Mouse (Mus musculus): ENCODE results near the gene Gm20388. TPM values are rescaled to one million over a fixed set of nuclear protein-coding genes. Genes with fewer than 3 reads are reported as not detected.

Gm20388 gene
- total and polyA plus RNA-seq, 2 experiments from 2014 or later: 17.3 TPM; not detected in 1

DNA sequence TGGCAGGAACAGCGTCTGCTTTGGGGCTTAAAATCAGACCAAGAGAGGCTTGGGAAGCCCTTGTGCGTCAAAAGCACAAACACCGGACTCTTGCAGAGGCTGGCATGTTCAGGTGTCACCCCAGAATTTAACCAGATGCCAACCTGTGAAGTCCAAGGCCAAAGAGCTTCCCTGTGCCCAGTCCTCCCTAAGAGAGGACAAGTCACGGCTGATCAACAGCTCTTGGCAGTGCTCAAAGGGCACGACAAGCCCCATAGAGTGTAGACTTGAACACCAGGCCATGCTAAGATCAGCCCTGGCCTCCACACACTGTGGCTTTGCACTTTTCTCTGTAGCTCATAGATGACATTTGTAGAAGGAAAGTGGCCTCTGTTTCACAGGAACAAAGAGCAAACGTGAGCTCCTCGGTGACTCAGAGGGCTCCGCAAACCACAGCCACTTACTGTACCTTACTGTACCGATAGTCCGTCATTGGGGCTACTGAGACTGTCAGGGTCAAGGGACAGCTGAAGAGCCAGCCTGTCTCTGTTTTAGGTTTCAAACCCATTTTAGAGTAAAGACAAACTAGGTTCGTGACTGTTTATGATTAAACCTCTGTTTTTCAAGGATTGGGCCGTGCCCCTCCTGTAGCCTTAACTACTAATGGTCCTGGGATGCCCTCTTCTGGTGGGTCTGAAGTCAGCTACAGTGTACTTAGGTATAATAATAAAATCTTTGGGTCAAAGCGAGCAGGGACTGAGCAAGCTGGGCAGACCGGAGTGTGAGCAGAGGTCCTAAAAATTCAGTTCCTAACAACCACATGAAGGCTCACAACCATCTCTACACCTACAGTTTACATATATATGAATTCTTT lies 2022.3 kb downstream of the Gm20388 start:
- 82% methylated on average over 14 of the region's 14 CpGs for WGBS
- H3K4me2 ChIP-seq (ENCODE audit: low read depth, low read length): no peak overlapping the region
- no peak for TF ChIP-seq CTCF (IDR thresholded peaks at IDR 0.05; ENCODE audit: low read depth)
- TF ChIP-seq EP300 (IDR thresholded peaks at IDR 0.05; ENCODE audit: low read depth): no peak
- no peak overlapping the region for H3K27ac ChIP-seq (ENCODE audit: low read depth)
- ATAC-seq (ENCODE audit: insufficient read depth, low read depth) (no peak), DNase-seq (ENCODE audit: low spot score) (no peak)
- no peak overlapping the region for H3K4me3 ChIP-seq (ENCODE audit: low read depth, low read length)
- no peaks in the 10 kb centered on the region for H3K36me3 ChIP-seq (replicated peaks; ENCODE audit: control insufficient read depth, insufficient read depth, low read length)
- no peaks in the 10 kb centered on the region for H3K4me1 ChIP-seq (ENCODE audit: control insufficient read depth, insufficient read depth)
- H3K27me3 ChIP-seq (ENCODE audit: control insufficient read depth, insufficient read depth, low read length): no peaks in the 10 kb centered on the region
- H3K9me3 ChIP-seq (replicated peaks; ENCODE audit: control insufficient read depth, low read length): no peaks in the 10 kb centered on the region
- no peak overlapping the region for H3K9ac ChIP-seq (replicated peaks; ENCODE audit: low read depth, low read length)

DNA sequence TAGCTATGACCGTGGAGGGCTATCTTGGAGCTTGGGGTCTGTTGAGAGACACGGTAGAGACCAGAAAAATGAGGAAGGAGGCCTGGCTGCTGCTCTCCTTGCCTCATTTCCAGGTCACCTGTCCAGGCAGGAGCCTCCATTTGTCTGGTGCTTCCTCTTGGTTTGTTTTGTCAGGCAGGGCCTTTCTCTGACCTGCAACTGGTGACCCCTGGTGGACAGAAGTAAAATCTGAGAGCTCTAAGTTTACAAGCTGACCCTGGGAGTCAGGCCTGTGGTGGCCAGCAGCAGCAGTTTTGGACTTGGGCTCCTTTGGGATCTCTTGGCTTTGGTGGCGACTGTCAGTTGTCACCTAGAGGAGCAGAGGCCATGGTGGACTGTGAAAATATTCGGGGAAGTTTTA lies 2023.9 kb downstream of the Gm20388 start:
- Histone ChIP-seq H3K9me3 (replicated peaks; ENCODE audit: control insufficient read depth, low read length) (no peaks in the 10 kb centered on the region), H3K4me1 (ENCODE audit: control insufficient read depth, insufficient read depth) (no peaks in the 10 kb centered on the region), H3K4me3 (ENCODE audit: low read depth, low read length) (no peak overlapping the region), H3K36me3 (replicated peaks; ENCODE audit: control insufficient read depth, insufficient read depth, low read length) (no peaks in the 10 kb centered on the region), H3K9ac (replicated peaks; ENCODE audit: low read depth, low read length) (no peak overlapping the region), H3K27ac (ENCODE audit: low read depth) (no peak overlapping the region), H3K27me3 (ENCODE audit: control insufficient read depth, insufficient read depth, low read length) (no peaks in the 10 kb centered on the region), H3K4me2 (ENCODE audit: low read depth, low read length) (no peak overlapping the region)
- ATAC-seq (ENCODE audit: insufficient read depth, low read depth): no peak
- peak; percentile 60 for DNase-seq (ENCODE audit: low spot score)
- 32% methylated on average over 4 of the region's 4 CpGs for WGBS
- TF ChIP-seq EP300 (IDR thresholded peaks at IDR 0.05; ENCODE audit: low read depth): no peak
- TF ChIP-seq CTCF (IDR thresholded peaks at IDR 0.05; ENCODE audit: low read depth): peak; percentile 65

DNA sequence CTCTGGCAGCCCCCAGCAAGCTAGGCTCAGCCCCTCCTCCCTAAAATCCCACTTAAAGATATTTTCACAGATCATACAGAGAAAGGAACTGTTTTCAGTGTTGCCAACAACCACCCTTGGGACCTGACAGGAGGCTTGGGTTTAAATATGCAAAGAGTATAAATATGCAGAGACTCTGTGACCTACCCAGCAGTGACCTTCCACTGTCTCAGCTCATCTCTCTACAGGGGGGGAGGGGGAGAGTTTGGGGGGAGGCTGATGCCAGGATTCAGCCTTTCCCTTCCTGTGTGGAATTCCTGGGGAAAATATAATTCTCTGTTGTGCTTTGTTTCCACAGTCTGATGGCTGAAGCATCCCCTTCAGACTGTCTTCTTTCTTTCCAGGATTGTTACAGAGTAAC lies 2024.3 kb downstream of the Gm20388 start:
- Histone ChIP-seq H3K27me3 (ENCODE audit: control insufficient read depth, insufficient read depth, low read length) (no peaks in the 10 kb centered on the region), H3K9me3 (replicated peaks; ENCODE audit: control insufficient read depth, low read length) (no peaks in the 10 kb centered on the region), H3K4me1 (ENCODE audit: control insufficient read depth, insufficient read depth) (no peaks in the 10 kb centered on the region), H3K9ac (replicated peaks; ENCODE audit: low read depth, low read length) (no peak overlapping the region), H3K4me2 (ENCODE audit: low read depth, low read length) (no peak overlapping the region), H3K4me3 (ENCODE audit: low read depth, low read length) (no peak overlapping the region), H3K27ac (ENCODE audit: low read depth) (0 out of 2 replicates have a peak overlapping the region, but pooled peaks have one; percentile 11), H3K36me3 (replicated peaks; ENCODE audit: control insufficient read depth, insufficient read depth, low read length) (no peaks in the 10 kb centered on the region)
- TF ChIP-seq EP300 (IDR thresholded peaks at IDR 0.05; ENCODE audit: low read depth) (no peak), CTCF (IDR thresholded peaks at IDR 0.05; ENCODE audit: low read depth) (no peak)
- ATAC-seq (ENCODE audit: insufficient read depth, low read depth) (no peak), DNase-seq (ENCODE audit: low spot score) (no peak)

DNA sequence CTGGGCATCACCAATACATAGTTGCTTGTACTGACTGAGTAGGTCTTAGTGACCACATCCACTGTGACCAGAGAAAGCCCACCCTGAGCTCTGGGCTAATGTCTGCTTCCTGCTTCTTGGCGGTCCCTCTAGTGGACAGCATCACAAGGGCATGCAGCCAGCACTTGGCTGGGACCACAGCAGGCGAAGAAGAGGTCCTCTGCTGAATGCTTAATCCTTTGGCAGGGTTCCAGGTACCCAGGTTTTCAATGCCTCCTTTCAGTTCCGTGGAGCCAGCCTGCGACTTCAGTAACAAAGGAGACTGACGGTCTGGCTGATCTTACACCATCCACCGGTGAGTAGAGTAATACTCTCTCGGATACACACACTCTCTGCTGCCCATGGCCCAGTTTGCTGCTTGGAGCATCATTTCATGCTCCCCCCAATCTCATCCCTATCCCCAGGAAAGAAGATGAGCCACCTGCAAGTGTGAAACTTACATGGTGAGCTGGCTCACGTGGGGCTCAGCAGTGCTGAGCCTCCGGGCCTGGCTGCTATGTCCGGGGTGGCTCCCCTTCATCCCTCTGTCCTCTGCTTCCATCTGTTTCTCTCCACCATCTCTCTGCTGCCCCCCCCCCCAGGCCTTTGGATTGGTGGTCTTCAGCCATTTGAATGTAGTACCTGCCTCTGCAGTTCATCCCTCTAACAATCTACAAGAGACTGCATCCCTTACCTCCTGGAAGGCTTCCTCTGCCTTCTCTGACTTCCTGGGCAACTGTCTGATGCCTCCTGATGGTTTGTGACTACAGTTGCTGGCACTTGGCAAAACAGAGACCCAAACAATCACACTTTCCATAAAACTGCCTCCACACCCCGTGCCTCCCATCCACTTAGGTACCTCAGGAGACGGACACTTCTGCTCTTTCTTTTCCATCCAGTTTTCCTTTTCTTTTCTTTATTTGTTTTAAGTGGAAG lies 2025.0 kb downstream of the Gm20388 start:
- DNase-seq (ENCODE audit: low spot score) (no peak), ATAC-seq (ENCODE audit: insufficient read depth, low read depth) (0 out of 2 replicates have a peak, but pooled peaks have one; percentile 32)
- Histone ChIP-seq H3K9ac (replicated peaks; ENCODE audit: low read depth, low read length) (no peak overlapping the region), H3K9me3 (replicated peaks; ENCODE audit: control insufficient read depth, low read length) (no peaks in the 10 kb centered on the region), H3K4me1 (ENCODE audit: control insufficient read depth, insufficient read depth) (no peaks in the 10 kb centered on the region), H3K4me2 (ENCODE audit: low read depth, low read length) (no peak overlapping the region), H3K27me3 (ENCODE audit: control insufficient read depth, insufficient read depth, low read length) (no peaks in the 10 kb centered on the region), H3K27ac (ENCODE audit: low read depth) (0 out of 2 replicates have a peak overlapping the region, but pooled peaks have one; percentile 11), H3K36me3 (replicated peaks; ENCODE audit: control insufficient read depth, insufficient read depth, low read length) (no peaks in the 10 kb centered on the region), H3K4me3 (ENCODE audit: low read depth, low read length) (no peak overlapping the region)
- TF ChIP-seq EP300 (IDR thresholded peaks at IDR 0.05; ENCODE audit: low read depth) (no peak), CTCF (IDR thresholded peaks at IDR 0.05; ENCODE audit: low read depth) (peak; percentile 50; the same call in 1 of the 2 replicates)
- 54% methylated on average over 12 of the region's 12 CpGs for WGBS

DNA sequence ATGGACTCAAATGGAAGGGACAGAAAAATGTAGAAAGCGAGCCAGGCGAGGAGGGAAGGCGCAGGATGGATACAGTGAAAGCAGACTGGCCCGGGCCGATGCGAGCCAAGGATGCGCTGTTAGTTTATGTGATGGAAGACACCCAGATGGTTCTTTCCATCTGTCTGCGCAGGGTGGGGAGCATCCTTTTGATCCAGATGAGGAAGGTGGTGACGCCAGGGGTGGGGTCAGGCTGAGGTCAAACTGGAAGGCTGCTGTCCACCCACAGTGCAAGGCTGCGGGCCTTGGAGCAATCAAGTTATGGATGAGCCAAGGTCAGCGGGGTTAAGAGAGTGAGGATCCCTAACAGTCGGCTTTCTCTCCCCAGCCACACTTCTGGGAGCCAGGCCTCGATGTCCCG lies 2025.8 kb downstream of the Gm20388 start:
- H3K36me3 ChIP-seq (replicated peaks; ENCODE audit: control insufficient read depth, insufficient read depth, low read length): no peaks in the 10 kb centered on the region
- H3K4me3 ChIP-seq (ENCODE audit: low read depth, low read length): no peak overlapping the region
- H3K4me1 ChIP-seq (ENCODE audit: control insufficient read depth, insufficient read depth): no peaks in the 10 kb centered on the region
- DNase-seq (ENCODE audit: low spot score): no peak
- H3K4me2 ChIP-seq (ENCODE audit: low read depth, low read length): no peak overlapping the region
- H3K9ac ChIP-seq (replicated peaks; ENCODE audit: low read depth, low read length): no peak overlapping the region
- H3K9me3 ChIP-seq (replicated peaks; ENCODE audit: control insufficient read depth, low read length): no peaks in the 10 kb centered on the region
- H3K27ac ChIP-seq (ENCODE audit: low read depth): no peak overlapping the region
- TF ChIP-seq EP300 (IDR thresholded peaks at IDR 0.05; ENCODE audit: low read depth) (no peak), CTCF (IDR thresholded peaks at IDR 0.05; ENCODE audit: low read depth) (no peak)
- ATAC-seq (ENCODE audit: insufficient read depth, low read depth): no peak
- no peaks in the 10 kb centered on the region for H3K27me3 ChIP-seq (ENCODE audit: control insufficient read depth, insufficient read depth, low read length)
- 73% methylated on average over 14 of the region's 14 CpGs for WGBS
